Mouse (Mus musculus): ENCODE data around the gene Ercc6l2.

Gene Ercc6l2

DNA sequence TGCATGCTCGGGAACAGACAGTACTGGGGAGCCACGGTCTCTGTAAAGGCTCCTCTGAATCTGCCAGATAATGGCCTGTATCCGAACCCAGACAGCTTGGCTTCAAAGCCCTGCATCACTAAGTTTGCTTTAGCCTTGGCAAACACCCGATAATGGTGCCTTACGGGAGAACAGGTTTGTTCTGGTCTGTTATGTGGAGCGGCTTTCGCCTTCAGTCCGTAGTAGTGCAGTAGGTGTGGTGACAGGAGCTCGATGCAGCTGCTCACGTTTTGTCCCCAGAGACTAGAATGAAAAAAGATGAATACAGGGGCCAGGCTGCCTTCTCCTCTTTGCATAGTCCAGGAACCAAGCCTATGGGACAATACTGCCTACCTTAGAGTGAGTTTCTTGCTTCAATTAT is 115.5 kb downstream of the Ercc6l2 start:
- no peak for DNase-seq (ENCODE audit: low read depth)

DNA sequence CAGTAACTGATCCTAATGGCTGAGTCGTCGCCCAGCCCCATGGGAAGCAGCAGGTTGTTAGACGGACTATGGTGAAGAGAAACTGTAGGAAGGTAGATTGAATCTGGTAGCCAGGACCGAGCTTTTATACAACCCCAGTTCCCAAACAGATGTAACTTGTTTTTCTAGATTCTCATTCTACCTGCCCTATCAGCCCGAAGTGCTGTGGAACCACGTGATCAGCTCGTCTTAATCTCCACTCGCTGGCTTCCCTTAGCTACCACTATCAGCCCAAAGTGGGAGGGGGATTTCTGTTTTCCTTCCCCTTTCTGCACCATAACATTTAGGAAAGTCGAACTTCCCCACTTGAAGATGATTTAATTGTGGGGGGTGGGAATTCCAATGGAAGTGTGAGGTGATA is 121.3 kb downstream of the Ercc6l2 start:
- DNase-seq (ENCODE audit: low read depth): no peak

DNA sequence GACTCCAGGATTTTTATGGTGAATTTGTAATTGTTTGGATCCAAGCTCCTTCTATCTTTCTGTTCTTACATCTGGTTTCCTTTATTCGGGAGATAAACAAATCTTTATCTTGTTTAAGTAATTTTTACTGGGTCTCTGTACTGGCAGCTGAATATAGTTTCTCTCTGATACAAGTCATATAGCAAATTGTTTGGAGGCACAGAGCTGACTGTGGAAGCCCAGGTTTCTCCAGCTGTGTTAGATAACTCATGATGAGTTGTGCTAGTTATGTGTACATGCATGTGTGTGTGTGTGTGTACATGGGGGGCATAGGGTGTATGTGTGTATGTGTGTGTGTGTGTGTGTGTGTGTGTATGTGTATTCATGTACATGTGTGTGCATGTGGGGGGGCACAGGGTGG is 125.2 kb downstream of the Ercc6l2 start:
- no peak for DNase-seq (ENCODE audit: low read depth)

DNA sequence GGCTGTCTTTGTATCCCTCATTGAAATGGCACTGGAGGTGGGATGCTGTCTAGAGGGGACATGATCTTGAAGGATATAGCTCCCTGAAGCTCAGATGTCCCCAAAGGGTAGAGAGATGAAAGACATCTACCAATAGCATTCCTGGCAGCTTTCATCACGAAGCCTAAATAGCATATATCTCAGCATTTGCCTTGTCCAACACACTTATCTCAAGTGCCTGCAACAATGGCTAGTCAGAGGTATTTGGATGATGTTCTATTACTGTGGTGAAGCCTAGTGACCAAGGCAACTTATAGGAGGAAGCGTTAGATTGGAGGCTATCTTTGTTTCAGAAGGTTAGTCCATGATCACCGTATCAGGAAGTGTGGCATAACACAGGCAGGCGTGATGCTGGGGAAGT is 126.1 kb downstream of the Ercc6l2 start:
- no peak for DNase-seq (ENCODE audit: low read depth)

DNA sequence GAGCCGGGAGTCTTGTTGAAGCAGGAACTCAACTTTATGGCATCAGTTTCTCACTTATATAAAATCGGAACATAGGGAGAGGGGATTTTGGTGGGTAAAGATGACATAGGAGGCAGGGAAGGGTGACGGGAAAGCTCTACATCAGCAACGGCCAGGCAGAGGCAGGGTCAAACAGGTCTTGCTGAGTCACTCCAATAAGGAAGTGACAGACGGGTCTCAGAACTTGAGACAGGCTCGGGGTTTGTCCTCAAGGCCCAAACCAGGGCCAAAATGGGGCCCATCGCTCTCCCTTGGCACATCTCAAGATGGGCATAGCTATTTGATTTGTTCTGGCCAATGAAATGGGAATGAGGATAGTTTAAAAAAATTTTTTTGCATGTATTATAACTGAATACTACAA is 128.6 kb downstream of the Ercc6l2 start:
- peak; percentile 25 for DNase-seq (ENCODE audit: low read depth)

DNA sequence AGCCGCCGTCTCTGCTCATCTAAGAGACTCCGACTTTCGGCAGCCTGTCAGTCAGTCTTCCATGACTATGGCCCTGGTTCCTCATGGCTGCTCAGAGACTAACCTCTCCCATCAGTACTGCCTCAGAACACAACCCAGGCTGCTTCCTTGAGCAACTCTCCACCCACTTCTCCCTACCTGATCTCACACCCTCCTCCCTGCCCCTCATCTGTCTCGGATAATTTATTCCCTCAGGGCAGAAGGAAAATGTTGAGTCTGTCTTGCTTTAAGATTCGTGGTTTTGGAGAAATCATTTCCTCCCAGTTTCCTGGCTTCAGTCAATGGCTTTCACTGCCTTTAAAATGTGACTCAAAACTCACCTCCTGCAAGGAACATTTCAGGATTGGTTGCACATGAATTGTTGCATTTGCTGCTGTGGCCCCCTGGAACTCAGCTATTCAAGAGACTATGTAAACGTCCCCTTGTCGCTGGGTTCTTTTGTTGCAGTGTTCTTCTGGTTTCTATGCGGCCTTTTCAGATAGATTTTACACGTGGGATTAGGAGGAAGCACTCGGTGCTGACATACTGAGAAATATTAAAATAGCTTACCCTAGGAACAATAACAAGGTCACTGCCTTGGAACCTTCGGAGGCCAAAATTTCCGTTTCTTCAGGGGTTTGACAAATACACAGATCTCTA is 129.4 kb downstream of the Ercc6l2 start:
- no peak for DNase-seq (ENCODE audit: low read depth)
